Mouse (Mus musculus): ENCODE data around the gene Tbx2. TPM values are rescaled to one million over a fixed set of nuclear protein-coding genes. Genes with fewer than 3 reads are reported as not detected.
A peak's percentile ranks its signal among the peaks of the same experiment; 100 is the strongest.

Gene Tbx2
- polyA plus RNA-seq, 1 experiment, result 3.5 TPM

- no peak for TF ChIP-seq CTCF (IDR thresholded peaks at IDR 0.05; ENCODE audit: borderline replicate concordance, control insufficient read depth, extremely low read depth, insufficient read depth, low read length, poor library complexity)
- TF ChIP-seq POLR2A (IDR thresholded peaks at IDR 0.05; ENCODE audit: control insufficient read depth, extremely low read depth, insufficient read depth, low read length, poor library complexity), result no peak
- H3K4me1 ChIP-seq (replicated peaks; ENCODE audit: control insufficient read depth, insufficient read depth, low read length), result no peaks in the 10 kb centered on the region
- no peaks in the 10 kb centered on the region; the same call in 1 of the 2 replicates for H3K27me3 ChIP-seq (ENCODE audit: control insufficient read depth, insufficient read depth, low read length)
- no peak overlapping the region for H3K27ac ChIP-seq (ENCODE audit: control insufficient read depth, insufficient read depth, low read length)
- no peak overlapping the region for H3K4me3 ChIP-seq (ENCODE audit: control insufficient read depth, insufficient read depth, low read length)
- DNase-seq, result no peak
- no peaks in the 10 kb centered on the region for H3K36me3 ChIP-seq (ENCODE audit: control insufficient read depth, insufficient read depth, low read length)
- WGBS, result 93% methylated on average over 9 of the region's 9 CpGs
These were observed 10.7 kb upstream of the Tbx2 start for GRCm38 (mm10) chr11:85821659-85822058.

GRCm38 (mm10) chr11:85823181-85823580 lies 9.2 kb upstream of the Tbx2 start:
- Histone ChIP-seq H3K27me3 (ENCODE audit: control insufficient read depth, insufficient read depth, low read length) (peaks cover 5% of the 10 kb centered on the region; the same call in 1 of the 2 replicates), H3K27ac (ENCODE audit: control insufficient read depth, insufficient read depth, low read length) (no peak overlapping the region), H3K4me3 (ENCODE audit: control insufficient read depth, insufficient read depth, low read length) (no peak overlapping the region), H3K36me3 (ENCODE audit: control insufficient read depth, insufficient read depth, low read length) (no peaks in the 10 kb centered on the region), H3K4me1 (replicated peaks; ENCODE audit: control insufficient read depth, insufficient read depth, low read length) (no peaks in the 10 kb centered on the region)
- TF ChIP-seq POLR2A (IDR thresholded peaks at IDR 0.05; ENCODE audit: control insufficient read depth, extremely low read depth, insufficient read depth, low read length, poor library complexity), result no peak
- TF ChIP-seq CTCF (IDR thresholded peaks at IDR 0.05; ENCODE audit: borderline replicate concordance, control insufficient read depth, extremely low read depth, insufficient read depth, low read length, poor library complexity), result peak; percentile 74; the same call in 1 of the 2 replicates
- WGBS, result 31% methylated on average over 6 of the region's 6 CpGs
- DNase-seq, result peak; percentile 80

GRCm38 (mm10) chr11:85823794-85824193 lies 8.6 kb upstream of the Tbx2 start:
- no peak for DNase-seq
- Histone ChIP-seq H3K27ac (ENCODE audit: control insufficient read depth, insufficient read depth, low read length) (no peak overlapping the region), H3K36me3 (ENCODE audit: control insufficient read depth, insufficient read depth, low read length) (no peaks in the 10 kb centered on the region), H3K4me1 (replicated peaks; ENCODE audit: control insufficient read depth, insufficient read depth, low read length) (no peaks in the 10 kb centered on the region), H3K4me3 (ENCODE audit: control insufficient read depth, insufficient read depth, low read length) (no peak overlapping the region), H3K27me3 (ENCODE audit: control insufficient read depth, insufficient read depth, low read length) (peaks cover 9% of the 10 kb centered on the region; the same call in 1 of the 2 replicates)
- 96% methylated on average over 4 of the region's 4 CpGs for WGBS
- TF ChIP-seq POLR2A (IDR thresholded peaks at IDR 0.05; ENCODE audit: control insufficient read depth, extremely low read depth, insufficient read depth, low read length, poor library complexity) (no peak), CTCF (IDR thresholded peaks at IDR 0.05; ENCODE audit: borderline replicate concordance, control insufficient read depth, extremely low read depth, insufficient read depth, low read length, poor library complexity) (no peak)

GRCm38 (mm10) chr11:85825031-85825430 lies 7.3 kb upstream of the Tbx2 start:
- no peaks in the 10 kb centered on the region for H3K4me1 ChIP-seq (replicated peaks; ENCODE audit: control insufficient read depth, insufficient read depth, low read length)
- DNase-seq, result no peak
- H3K27ac ChIP-seq (ENCODE audit: control insufficient read depth, insufficient read depth, low read length), result no peak overlapping the region
- no peak overlapping the region for H3K4me3 ChIP-seq (ENCODE audit: control insufficient read depth, insufficient read depth, low read length)
- no peaks in the 10 kb centered on the region for H3K36me3 ChIP-seq (ENCODE audit: control insufficient read depth, insufficient read depth, low read length)
- TF ChIP-seq CTCF (IDR thresholded peaks at IDR 0.05; ENCODE audit: borderline replicate concordance, control insufficient read depth, extremely low read depth, insufficient read depth, low read length, poor library complexity), result no peak
- no peak for TF ChIP-seq POLR2A (IDR thresholded peaks at IDR 0.05; ENCODE audit: control insufficient read depth, extremely low read depth, insufficient read depth, low read length, poor library complexity)
- H3K27me3 ChIP-seq (ENCODE audit: control insufficient read depth, insufficient read depth, low read length), result peaks cover 17% of the 10 kb centered on the region; the same call in 1 of the 2 replicates
- 97% methylated on average over 10 of the region's 10 CpGs for WGBS

- WGBS, result 90% methylated on average over 7 of the region's 7 CpGs
- no peaks in the 10 kb centered on the region for H3K4me1 ChIP-seq (replicated peaks; ENCODE audit: control insufficient read depth, insufficient read depth, low read length)
- H3K27ac ChIP-seq (ENCODE audit: control insufficient read depth, insufficient read depth, low read length), result no peak overlapping the region
These were observed 6.5 kb upstream of the Tbx2 start for GRCm38 (mm10) chr11:85825823-85826222.

DNA sequence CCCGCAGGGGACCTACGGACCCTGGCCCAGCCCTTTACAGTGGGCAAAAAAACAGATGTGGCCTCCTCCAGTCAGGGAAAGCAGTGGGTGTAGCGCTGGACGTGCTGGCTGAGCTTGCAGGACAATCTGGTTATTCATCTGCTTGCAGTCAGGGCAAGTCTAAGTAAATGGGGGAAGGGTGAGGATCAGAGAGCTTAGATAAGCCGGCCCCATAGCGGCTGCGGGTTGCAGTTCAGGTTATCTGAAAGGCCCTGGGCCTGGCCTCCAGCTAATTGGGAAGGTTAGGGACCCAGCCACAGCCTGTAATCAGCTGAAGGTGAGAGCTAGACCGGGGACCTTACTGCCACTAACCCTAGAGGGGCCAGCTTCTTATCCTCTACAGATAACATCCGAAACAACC lies 5.0 kb upstream of the Tbx2 start:
- WGBS, result 82% methylated on average over 9 of the region's 9 CpGs
- peaks cover 25% of the 10 kb centered on the region for H3K27me3 ChIP-seq (ENCODE audit: control insufficient read depth, insufficient read depth, low read length)
- no peak overlapping the region for H3K27ac ChIP-seq (ENCODE audit: control insufficient read depth, insufficient read depth, low read length)

More at GRCm38 (mm10) chr11:85825823-85826222, 6.5 kb upstream of the Tbx2 start:
- Histone ChIP-seq H3K27me3 (ENCODE audit: control insufficient read depth, insufficient read depth, low read length) (peaks cover 18% of the 10 kb centered on the region), H3K36me3 (ENCODE audit: control insufficient read depth, insufficient read depth, low read length) (no peaks in the 10 kb centered on the region), H3K4me3 (ENCODE audit: control insufficient read depth, insufficient read depth, low read length) (no peak overlapping the region)
- DNase-seq, result no peak
- TF ChIP-seq POLR2A (IDR thresholded peaks at IDR 0.05; ENCODE audit: control insufficient read depth, extremely low read depth, insufficient read depth, low read length, poor library complexity), result no peak
- TF ChIP-seq CTCF (IDR thresholded peaks at IDR 0.05; ENCODE audit: borderline replicate concordance, control insufficient read depth, extremely low read depth, insufficient read depth, low read length, poor library complexity), result no peak

More for the DNA sequence above, 5.0 kb upstream of the Tbx2 start:
- Histone ChIP-seq H3K4me1 (replicated peaks; ENCODE audit: control insufficient read depth, insufficient read depth, low read length) (no peaks in the 10 kb centered on the region), H3K4me3 (ENCODE audit: control insufficient read depth, insufficient read depth, low read length) (no peak overlapping the region), H3K36me3 (ENCODE audit: control insufficient read depth, insufficient read depth, low read length) (no peaks in the 10 kb centered on the region)
- no peak for DNase-seq
- no peak for TF ChIP-seq CTCF (IDR thresholded peaks at IDR 0.05; ENCODE audit: borderline replicate concordance, control insufficient read depth, extremely low read depth, insufficient read depth, low read length, poor library complexity)
- no peak for TF ChIP-seq POLR2A (IDR thresholded peaks at IDR 0.05; ENCODE audit: control insufficient read depth, extremely low read depth, insufficient read depth, low read length, poor library complexity)

Data from thymus, adult 2 months (tissue).